Mouse (Mus musculus): ENCODE data around the gene Osbp2. TPM values are rescaled to one million over a fixed set of nuclear protein-coding genes. Genes with fewer than 3 reads are reported as not detected.

Gene Osbp2
- total RNA-seq, 2 experiments from 2014 or later, result 1.1 to 1.7 TPM

DNA sequence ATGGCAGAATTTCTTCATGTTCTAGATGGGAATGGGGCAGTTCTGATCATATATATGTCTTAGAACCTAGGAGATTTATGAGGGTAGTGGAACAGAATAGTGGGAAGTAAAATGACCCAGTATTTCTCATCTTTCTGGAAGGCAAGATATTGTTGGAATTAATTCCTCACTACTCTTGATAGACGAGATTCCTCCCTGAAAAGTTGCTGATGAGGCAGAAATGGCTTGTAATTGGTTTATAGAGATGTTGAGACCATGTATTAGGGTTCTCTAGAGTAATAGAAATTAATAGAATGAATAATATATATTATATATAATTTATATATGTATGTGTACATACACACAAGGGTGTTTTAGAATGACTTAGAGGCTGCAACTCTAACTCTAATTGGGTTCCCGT lies 201.7 kb downstream of the Osbp2 start:
- DNase-seq (ENCODE audit: low spot score in 2 of 2), result no peak

Other genes with a start within 250 kb of the Osbp2 start
- gene Morc2a, start 214.7 kb downstream of the Osbp2 start, total RNA-seq (2021), result 10 to 100 TPM; 31.3 to 32.1 TPM
- gene 4921536K21Rik, start 31.2 kb upstream of the Osbp2 start, total RNA-seq (2021), result under 1 TPM; 0.17 to 0.21 TPM
- gene Dusp18, start 31.3 kb upstream of the Osbp2 start, total RNA-seq (2021), result 1 to 10 TPM; 4.3 to 4.7 TPM
- 10 to 100 TPM; 11.1 to 11.5 TPM for gene Slc35e4, start 50.8 kb upstream of the Osbp2 start, total RNA-seq (2021)
- 10 to 100 TPM; 25.2 to 32.3 TPM for gene Tcn2, start 68.3 kb upstream of the Osbp2 start, total RNA-seq (2021)
- gene Pes1, start 100.1 kb upstream of the Osbp2 start, total RNA-seq (2021), result 10 to 100 TPM; 47.7 to 53.1 TPM
- gene 4930556J24Rik, start 112.9 kb upstream of the Osbp2 start, total RNA-seq (2021), result not detected
- gene Gal3st1, start 119.7 kb upstream of the Osbp2 start, total RNA-seq (2021), result 1 to 10 TPM; 4.9 to 5.0 TPM
- gene Sec14l4, start 167.6 kb upstream of the Osbp2 start, total RNA-seq (2021), result under 1 TPM in 1 of 2 experiments, not detected in 1; 0.18 TPM
- gene Sec14l3, start 200.9 kb upstream of the Osbp2 start, total RNA-seq (2021), result not detected
- gene Mtfp1, start 231.5 kb upstream of the Osbp2 start, total RNA-seq (2021), result 10 to 100 TPM in 1 of 2 experiments, 1 to 10 TPM in 1; 10.0 to 12.5 TPM

Data from gastrocnemius, postnatal 4 days (tissue).